Mouse (Mus musculus) limb, embryonic 12.5 days (tissue): ENCODE measurements around the gene Gm3448. TPM values are rescaled to one million over a fixed set of nuclear protein-coding genes. Genes with fewer than 3 reads are reported as not detected.
"Not testable (repeated sequence)": the region's sequence is repeated elsewhere in the genome, so short reads cannot be mapped to it uniquely, and the experiment has no call there.

ENCODE experiments used
- ATAC-seq: fragments of 200-750 bp; cut with Nextera tagmentation; 2 replicates; pipeline ENCODE4 v1.8.0; 2017; ENCODE audit warnings: low read depth, moderate TSS enrichment; ENCODE audit not compliant: insufficient number of reproducible peaks, insufficient read depth, low FRiP score, low TSS enrichment
- H3K27ac ChIP-seq: fragments of 300-500 bp; sonication (generic); 2 replicates; pipeline ENCODE4 v1.5.1; 2016; ENCODE audit warnings: mild to moderate bottlenecking, moderate library complexity
- H3K27me3 ChIP-seq: fragments of 300-500 bp; sonication (generic); 2 replicates; pipeline ENCODE4 v1.6.1; 2016; ENCODE audit warnings: mild to moderate bottlenecking, moderate library complexity
- H3K36me3 ChIP-seq: fragments of 300-500 bp; sonication (generic); 2 replicates; pipeline ENCODE4 v1.6.1; 2016; ENCODE audit warnings: mild to moderate bottlenecking, moderate library complexity
- H3K4me1 ChIP-seq: fragments of 300-500 bp; sonication (generic); replicated peaks from 2 replicates; pipeline ENCODE4 v1.6.1; 2016
- H3K4me2 ChIP-seq: fragments of 300-500 bp; sonication (generic); 2 replicates; pipeline ENCODE4 v1.6.1; 2016; ENCODE audit warnings: mild to moderate bottlenecking, moderate library complexity
- H3K4me3 ChIP-seq: fragments of 300-500 bp; sonication (generic); replicated peaks from 2 replicates; pipeline ENCODE4 v1.5.1; 2016; ENCODE audit warnings: mild to moderate bottlenecking
- H3K9ac ChIP-seq: fragments of 300-500 bp; sonication (generic); replicated peaks from 2 replicates; pipeline ENCODE4 v1.6.1; 2016; ENCODE audit warnings: mild to moderate bottlenecking, moderate library complexity
- H3K9me3 ChIP-seq: fragments of 300-500 bp; sonication (generic); 2 replicates; pipeline ENCODE4 v1.6.1; 2016; ENCODE audit warnings: mild to moderate bottlenecking, moderate library complexity
- WGBS: fragments of 180-500 bp; shearing (Covaris S2); methylation state at CpG from one replicate; pipeline ENCODE4 v1.1.7; 2016; 5-methylcytosine and 5-hydroxymethylcytosine counted together
- polyA plus RNA-seq: library from polyadenylated mRNA; unstranded; fragments of >200 nt; fragmentation: Nextera tagmentation; extraction: Ambion mirVana; gene quantifications from 2 replicates; pipeline ENCODE4 v1.2.1, GENCODE M21; 2016

The Gm3448 gene
- polyA plus RNA-seq, 1 experiment from 2014 or later, result 4.2 TPM

DNA sequence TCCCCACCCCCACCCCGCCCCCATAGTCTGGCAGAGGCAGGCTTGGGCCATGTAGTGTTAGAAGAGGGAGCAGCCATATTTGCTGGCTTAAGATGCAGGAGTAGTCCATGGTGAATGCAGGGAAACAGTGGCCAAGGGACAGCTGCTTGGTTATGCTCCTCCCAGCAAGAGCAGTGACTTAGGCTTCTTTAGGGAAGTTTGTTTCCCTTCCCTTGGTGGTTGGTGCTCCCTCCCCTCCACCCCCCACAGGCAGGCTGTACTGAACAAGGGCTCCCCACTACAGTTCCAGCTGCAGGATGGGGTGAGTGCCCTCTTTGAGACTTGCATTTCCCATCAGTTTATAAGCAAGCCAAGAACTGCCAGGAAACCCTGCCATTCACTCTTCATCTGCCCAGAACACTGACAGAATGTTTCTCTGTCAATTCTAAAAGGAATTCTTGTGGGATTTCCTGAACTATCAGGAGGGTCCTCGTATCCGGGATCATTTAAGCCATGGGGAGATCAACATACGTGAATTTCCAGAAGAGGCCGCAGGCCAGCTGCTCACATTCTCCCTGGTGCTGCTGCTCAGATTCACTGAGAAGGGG lies 51.1 kb downstream of the Gm3448 start:
- ATAC-seq, H3K4me1 ChIP-seq, H3K4me2 ChIP-seq, H3K9me3 ChIP-seq, H3K9ac ChIP-seq, H3K36me3 ChIP-seq, H3K27ac ChIP-seq, H3K27me3 ChIP-seq, H3K4me3 ChIP-seq: not testable (repeated sequence)
- 85% methylated on average over 4 of the region's 5 CpGs for WGBS

DNA sequence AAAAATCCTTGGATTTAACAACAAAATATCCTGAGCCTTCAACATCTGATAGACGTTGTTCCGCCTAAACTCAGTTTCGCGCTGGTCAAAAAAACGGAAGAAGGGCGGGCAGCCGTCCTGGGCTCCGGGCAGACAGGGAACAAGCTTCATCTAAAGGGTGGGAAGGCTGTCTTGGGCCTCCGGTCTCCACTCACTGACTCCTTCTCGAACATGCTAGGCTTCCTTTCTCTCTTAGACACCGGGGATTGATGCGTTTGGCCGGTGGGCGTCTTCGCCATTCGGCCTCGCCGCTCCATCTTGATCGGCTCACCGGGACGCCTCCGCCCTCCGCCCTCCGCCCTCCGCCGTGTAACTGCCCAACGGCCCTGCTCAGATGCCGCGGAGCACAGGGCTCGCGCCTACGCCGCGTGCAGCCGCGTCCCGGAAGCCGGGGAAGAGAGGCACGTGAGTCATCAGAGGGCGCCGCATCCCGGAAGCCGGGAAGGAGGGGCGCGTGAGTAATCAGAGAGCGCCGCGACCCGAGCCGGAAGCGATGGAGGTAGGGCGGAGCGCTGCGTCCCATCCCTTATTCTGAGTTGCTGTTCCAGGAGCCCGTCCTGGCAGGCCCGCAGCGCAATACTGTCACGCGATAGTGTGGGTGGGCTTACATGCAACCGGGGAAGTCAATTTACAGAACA lies 62.8 kb downstream of the Gm3448 start, which contains the start of the genes 9030025P20Rik and Gm3417:
TSS of gene 9030025P20Rik (plus strand) at position 107 of the 677 bp plus-strand sequence.
TSS of gene Gm3417 (minus strand) at position 429 of the 677 bp plus-strand sequence.
- not testable (repeated sequence) for H3K27me3 ChIP-seq, H3K4me1 ChIP-seq, H3K9ac ChIP-seq, H3K27ac ChIP-seq, H3K4me3 ChIP-seq, H3K36me3 ChIP-seq, H3K9me3 ChIP-seq
- peak; percentile 97 for ATAC-seq
- no CpG with 5 or more reads among the region's 60 CpGs for WGBS
- H3K4me2 ChIP-seq, result 0 out of 2 replicates have a peak within 1 kb of the TSS, but pooled peaks have one; percentile 35

DNA sequence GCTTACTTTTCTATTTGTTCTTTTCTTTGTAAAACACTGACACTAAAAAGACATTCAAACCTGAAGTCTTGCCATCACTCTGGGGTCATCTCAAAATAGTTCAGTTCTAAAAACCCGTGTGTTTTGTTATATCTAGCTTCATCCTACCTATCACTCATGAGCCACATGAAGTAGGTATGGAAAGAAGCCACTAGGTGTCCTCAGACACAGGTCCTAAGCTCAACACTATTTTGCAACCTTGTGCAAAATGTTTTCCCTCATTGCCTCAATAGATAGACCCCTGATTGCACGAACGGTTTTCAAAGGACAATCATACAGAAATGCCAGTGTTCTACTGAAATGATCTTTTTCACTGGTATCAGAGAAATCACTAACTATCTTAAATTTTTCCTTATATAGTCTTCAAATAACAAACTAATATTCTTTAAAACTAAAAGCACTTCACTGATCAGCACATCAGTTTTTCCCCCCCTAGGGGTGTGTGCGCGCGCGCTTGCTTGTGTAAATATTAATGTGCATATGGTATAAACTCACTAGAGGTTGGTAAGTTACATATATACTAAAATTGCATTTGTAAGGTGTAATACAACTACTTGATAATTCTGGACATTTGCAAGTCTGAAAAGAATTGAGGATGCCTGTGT lies 63.5 kb downstream of the Gm3448 start:
- 0 out of 2 replicates have a peak overlapping the region, but pooled peaks have one; percentile 35 for H3K4me2 ChIP-seq
- not testable (repeated sequence) for H3K9ac ChIP-seq, H3K27ac ChIP-seq, H3K9me3 ChIP-seq, H3K4me1 ChIP-seq, ATAC-seq, H3K4me3 ChIP-seq, H3K27me3 ChIP-seq, H3K36me3 ChIP-seq
- under 1% methylated on average over 4 of the region's 7 CpGs for WGBS

DNA sequence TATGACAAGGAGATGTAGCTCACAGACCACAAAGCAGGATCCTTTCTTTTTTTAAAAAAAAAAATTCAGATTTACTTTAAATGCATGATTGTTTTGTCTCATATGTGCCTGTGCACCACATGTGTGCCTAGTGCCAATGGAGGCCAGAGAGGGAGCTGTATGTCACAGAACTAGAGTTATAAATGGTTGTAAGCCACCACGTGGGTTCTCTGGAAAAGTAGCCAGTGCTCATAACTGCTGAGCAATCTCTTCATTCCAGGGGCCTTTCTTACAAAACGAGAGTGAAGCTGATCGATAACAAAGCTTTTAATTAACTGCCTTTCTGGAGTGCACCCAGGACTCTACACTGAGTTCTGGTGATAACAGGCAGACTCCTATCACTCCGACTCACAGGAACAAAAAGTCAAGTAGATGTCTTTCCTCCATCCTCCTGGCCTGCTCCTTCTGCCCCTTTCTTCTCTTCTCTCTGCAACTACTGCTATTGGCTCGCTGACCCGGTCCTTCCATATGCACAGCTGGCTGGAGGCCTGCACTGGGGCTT lies 72.9 kb downstream of the Gm3448 start:
- not testable (repeated sequence) for H3K4me1 ChIP-seq, H3K9ac ChIP-seq, H3K36me3 ChIP-seq, H3K4me2 ChIP-seq, H3K27me3 ChIP-seq, H3K4me3 ChIP-seq, H3K9me3 ChIP-seq, ATAC-seq, H3K27ac ChIP-seq
- WGBS, result no CpG with 5 or more reads among the region's 6 CpGs

DNA sequence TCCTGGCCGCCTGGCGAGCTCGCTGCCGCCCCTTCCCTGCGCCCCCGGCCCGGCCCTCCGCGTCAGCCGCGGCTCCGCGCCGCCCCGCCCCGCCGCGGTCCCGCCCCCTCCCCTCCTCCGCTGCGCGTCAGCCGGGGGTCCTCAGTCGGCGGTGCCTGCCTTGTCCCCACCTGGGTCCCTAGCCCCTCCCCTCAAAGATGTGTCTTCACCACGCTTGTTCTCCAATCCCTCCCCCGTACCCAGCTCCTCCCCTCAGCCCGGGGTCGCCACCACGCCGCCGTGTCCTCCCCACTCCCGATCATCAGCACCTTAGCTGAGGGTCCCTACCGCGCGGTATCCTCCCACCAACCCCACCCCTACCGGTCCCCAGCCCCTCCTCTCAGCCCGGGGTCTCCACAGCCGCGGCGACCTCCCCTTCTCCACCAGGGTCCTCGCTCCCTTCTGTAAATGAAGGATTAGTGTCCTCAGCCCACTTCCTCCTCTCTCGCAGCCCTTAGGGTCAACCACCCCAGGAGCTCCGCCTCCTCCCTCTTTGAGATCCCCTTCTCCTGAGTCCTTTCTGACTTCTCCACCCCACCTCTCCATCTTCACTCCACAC lies 79.7 kb downstream of the Gm3448 start:
- not testable (repeated sequence) for H3K36me3 ChIP-seq, H3K4me2 ChIP-seq, H3K4me3 ChIP-seq, H3K9me3 ChIP-seq, H3K27ac ChIP-seq, H3K4me1 ChIP-seq, H3K27me3 ChIP-seq, H3K9ac ChIP-seq
- WGBS, result no CpG with 5 or more reads among the region's 44 CpGs
- peak; percentile 92 for ATAC-seq

DNA sequence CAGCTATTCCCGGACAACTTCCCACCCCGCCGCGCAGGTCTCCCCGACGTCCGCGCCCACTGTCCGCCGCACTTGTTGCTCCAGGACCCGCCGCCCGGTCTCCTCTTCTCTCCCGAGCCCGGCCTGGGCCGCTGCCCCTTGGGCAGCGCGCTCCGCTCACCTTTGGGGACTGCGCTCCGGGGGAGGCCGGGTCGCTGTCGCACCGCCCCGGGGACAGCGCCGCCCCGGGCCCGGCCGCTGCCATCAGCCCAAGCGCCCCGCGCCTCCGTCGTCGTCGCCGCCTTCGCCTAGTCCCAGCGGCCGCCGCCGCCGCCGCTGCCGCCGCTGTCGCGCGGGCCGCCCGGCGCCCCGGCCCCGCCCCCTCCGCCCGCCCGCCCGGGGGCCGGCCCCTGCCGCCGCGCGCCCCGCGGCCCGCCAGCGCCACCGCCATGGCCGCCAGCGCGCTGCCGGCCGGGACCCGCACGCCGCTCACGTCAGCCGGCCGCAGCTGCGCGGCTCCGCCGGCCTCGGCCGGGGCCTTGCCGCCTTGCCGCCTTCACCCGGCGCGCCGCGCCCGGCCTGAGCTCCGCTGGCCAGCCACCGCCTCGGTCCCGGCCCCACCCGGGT lies 80.3 kb downstream of the Gm3448 start, which contains the start of gene Phf10:
TSS of gene Phf10 (minus strand) at position 323 of the 606 bp plus-strand sequence.
- H3K4me3 ChIP-seq, result peak within 1 kb of the TSS; percentile 76
- peak within 1 kb of the TSS; percentile 78; the same call in 1 of the 2 replicates for H3K27ac ChIP-seq
- peak within 1 kb of the TSS; percentile 67 for H3K4me2 ChIP-seq
- H3K4me1 ChIP-seq, H3K9me3 ChIP-seq, H3K27me3 ChIP-seq, H3K36me3 ChIP-seq: not testable (repeated sequence)
- under 1% methylated on average over 41 of the region's 100 CpGs for WGBS
- peak; percentile 63 for ATAC-seq
- peak within 1 kb of the TSS; percentile 82 for H3K9ac ChIP-seq

DNA sequence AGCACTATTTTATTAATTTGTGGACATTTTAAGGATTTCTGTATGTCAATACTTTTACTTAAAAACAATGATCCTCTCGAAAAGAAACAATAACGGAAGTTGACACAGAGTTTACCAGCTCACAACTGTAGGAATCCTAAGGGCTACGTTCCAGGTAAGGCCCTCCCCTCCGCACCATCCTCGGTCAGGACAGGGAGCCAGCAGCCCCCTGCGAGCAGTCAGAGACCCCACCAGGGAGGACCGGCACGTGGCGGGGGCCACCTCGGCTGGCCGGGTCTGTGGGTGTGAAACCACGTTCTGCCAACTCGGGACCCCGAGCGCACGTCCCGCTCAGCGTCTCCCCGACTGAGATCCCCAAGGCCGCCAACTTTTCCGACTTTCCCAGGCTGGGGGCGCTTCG lies 80.8 kb downstream of the Gm3448 start:
- peak; percentile 16; the same call in 1 of the 2 replicates for ATAC-seq
- Histone ChIP-seq H3K4me1 (peaks cover 6% of the 10 kb centered on the region), H3K9ac (peak overlapping the region; percentile 82), H3K36me3 (peaks cover 6% of the 10 kb centered on the region; the same call in 1 of the 2 replicates), H3K27ac (no peak overlapping the region), H3K9me3 (no peaks in the 10 kb centered on the region), H3K4me2 (peak overlapping the region; percentile 67), H3K27me3 (no peaks in the 10 kb centered on the region), H3K4me3 (peak overlapping the region; percentile 76)
- under 1% methylated on average over 19 of the region's 23 CpGs for WGBS

DNA sequence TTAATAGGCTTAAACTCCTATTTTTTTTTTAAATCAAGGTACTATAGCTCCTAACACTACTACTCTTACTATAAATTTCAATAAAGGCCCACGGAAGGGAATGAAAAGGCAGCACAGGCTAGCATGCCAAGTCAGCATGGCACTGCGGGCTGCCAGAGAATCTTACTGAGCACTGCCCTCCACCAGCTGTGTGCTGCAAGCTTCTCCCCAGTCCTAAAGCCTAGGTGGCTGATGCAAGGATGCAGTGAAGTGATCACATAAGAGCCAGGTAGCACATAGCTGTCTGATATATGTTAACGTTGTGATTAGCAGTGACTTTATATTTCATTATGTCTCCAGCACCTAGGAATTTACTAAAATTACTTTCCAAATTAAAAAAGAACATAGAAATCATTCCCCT lies 81.4 kb downstream of the Gm3448 start:
- no peaks in the 10 kb centered on the region for H3K27me3 ChIP-seq
- peaks cover 6% of the 10 kb centered on the region for H3K4me1 ChIP-seq
- H3K4me3 ChIP-seq, result peak overlapping the region; percentile 33
- no peak overlapping the region for H3K27ac ChIP-seq
- 29% methylated on average over 3 of the region's 3 CpGs for WGBS
- H3K4me2 ChIP-seq, result peak overlapping the region; percentile 67
- no peaks in the 10 kb centered on the region for H3K9me3 ChIP-seq
- peaks cover 6% of the 10 kb centered on the region; the same call in 1 of the 2 replicates for H3K36me3 ChIP-seq
- H3K9ac ChIP-seq, result 0 out of 2 replicates have a peak overlapping the region, but pooled peaks have one; percentile 34
- ATAC-seq, result no peak

DNA sequence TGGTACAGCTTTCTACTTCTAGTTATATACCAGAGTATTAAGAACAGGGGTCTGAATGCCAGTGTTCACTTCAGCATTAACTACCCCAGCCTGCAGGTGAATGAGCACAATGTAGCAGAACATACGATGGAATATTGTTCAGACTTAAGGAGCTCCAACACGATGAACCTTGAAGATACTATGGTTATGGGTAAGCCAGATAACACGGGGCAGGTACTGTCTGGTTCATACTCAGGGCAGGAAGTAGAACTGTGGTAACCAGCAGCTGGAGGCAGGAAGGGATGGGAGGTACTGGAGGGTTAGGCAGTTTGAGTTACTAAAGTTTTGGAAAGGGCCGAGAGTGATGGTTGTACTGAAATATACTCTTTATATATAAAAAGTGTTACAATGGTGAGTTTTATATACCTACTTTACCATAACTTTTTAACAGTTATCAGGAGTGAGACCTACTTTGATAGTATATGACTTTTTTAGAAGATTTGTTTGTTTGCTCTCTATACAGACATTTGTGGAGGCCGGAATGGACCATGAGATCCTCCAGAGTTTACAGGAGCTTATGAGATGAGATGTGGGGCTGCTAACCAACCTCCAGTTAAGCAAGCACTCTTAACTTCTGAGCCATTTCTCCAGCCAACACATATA lies 82.5 kb downstream of the Gm3448 start:
- WGBS, result 91% methylated on average over 5 of the region's 5 CpGs
- no peak overlapping the region for H3K4me2 ChIP-seq
- ATAC-seq, result no peak
- peaks cover 6% of the 10 kb centered on the region for H3K4me1 ChIP-seq
- H3K9ac ChIP-seq, result no peak overlapping the region
- no peaks in the 10 kb centered on the region for H3K27me3 ChIP-seq
- no peaks in the 10 kb centered on the region for H3K9me3 ChIP-seq
- no peak overlapping the region for H3K27ac ChIP-seq
- H3K36me3 ChIP-seq, result peaks cover 17% of the 10 kb centered on the region
- H3K4me3 ChIP-seq, result no peak overlapping the region

DNA sequence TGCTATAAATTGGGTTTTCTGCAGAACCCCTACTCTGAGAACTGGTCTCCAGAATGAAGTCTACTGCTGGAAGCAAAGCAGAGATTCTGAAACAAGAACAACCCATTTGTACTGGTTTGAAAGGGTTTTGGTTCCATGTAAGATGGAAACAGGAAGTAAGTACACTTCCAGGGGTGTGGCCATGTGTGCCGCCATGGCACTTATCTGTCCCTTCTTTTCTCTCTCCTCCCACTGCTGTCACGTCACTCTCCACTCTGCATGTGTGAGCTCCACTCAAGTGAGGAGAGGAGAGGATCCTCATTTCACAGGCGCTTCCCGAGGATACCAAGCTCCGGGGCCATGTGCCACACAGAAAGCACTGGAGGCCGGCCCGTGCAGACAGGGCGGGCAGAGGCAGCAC lies 87.9 kb downstream of the Gm3448 start:
- Histone ChIP-seq H3K36me3 (peaks cover 61% of the 10 kb centered on the region), H3K27ac (no peak overlapping the region), H3K9ac (no peak overlapping the region), H3K27me3 (no peaks in the 10 kb centered on the region), H3K4me1 (no peaks in the 10 kb centered on the region), H3K9me3 (no peaks in the 10 kb centered on the region), H3K4me3 (no peak overlapping the region), H3K4me2 (no peak overlapping the region)
- no peak for ATAC-seq
- 87% methylated on average over 8 of the region's 8 CpGs for WGBS
